In the genomic region with DNA sequence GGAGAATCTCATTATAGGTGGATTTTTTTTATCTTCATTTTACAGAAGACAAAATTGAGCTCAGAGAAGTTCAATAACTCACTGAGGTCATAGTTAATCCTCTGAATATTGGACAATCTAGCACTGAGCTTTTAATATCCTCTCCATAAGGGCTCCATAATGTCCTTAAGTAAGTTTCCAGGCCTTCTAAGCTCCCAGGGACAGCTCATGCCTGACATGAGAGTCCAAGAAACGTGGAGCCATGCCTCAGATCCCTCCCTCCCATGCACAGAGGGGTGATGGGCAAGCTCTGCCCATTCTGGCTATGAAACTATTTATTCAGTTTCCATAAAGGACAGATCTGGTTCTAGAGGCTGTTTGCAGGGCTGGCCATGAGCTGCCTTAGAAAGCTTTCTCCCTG, we compare ENCODE assay signal across 23 mouse cellular contexts. TPM values are rescaled to one million over a fixed set of nuclear protein-coding genes. Genes with fewer than 3 reads are reported as not detected.
A peak's percentile ranks its signal among the peaks of the same experiment; 100 is the strongest.
DNase-seq lines count a peak whose midpoint lies in the region; ATAC-seq and TF ChIP-seq lines count a peak whose summit lies in the region.
"Had no signal": no experiment of that assay in that cellular context is flagged by ENCODE, and none has a peak within 500 bp of the region (broad histone marks: within the 10 kb centered on the region; RNA-seq: fewer than 3 reads in every experiment).

No protein-coding gene starts in this region.

- no peak overlapping the region for H3K4me2 ChIP-seq in kidney, embryonic 15.5 days
- no peak overlapping the region for H3K4me2 ChIP-seq in limb, embryonic 14.5 days (replicated peaks; ENCODE audit: low read depth, low read length, severe bottlenecking)
- H3K4me2 ChIP-seq: embryonic facial prominence, embryonic 12.5 days; forebrain, embryonic 13.5 days; forebrain, embryonic 15.5 days had no signal

- H3K36me3 ChIP-seq in kidney, embryonic 15.5 days = no peaks in the 10 kb centered on the region
- no peaks in the 10 kb centered on the region for H3K36me3 ChIP-seq in limb, embryonic 14.5 days (ENCODE audit: control insufficient read depth, insufficient read depth, low read length)
- H3K36me3 ChIP-seq: embryonic facial prominence, embryonic 10.5 days; embryonic facial prominence, embryonic 12.5 days; forebrain, embryonic 15.5 days had no signal

- no peak for TF ChIP-seq POLR2A in limb, embryonic 14.5 days (IDR thresholded peaks at IDR 0.05; ENCODE audit: borderline replicate concordance, extremely low read depth, insufficient read depth, insufficient read length)

- no peak for ATAC-seq in kidney, embryonic 15.5 days (replicated peaks; ENCODE audit: low FRiP score)
- peak; percentile 69 for ATAC-seq in limb, embryonic 14.5 days (ENCODE audit: low FRiP score, low read depth)
- ATAC-seq: activated CD4-positive, CD25-positive, alpha-beta regulatory T cell, adult 4 months; CD4-positive, CD25-positive, alpha-beta regulatory T cell, adult 4 months; forebrain, embryonic 13.5 days; forebrain, embryonic 15.5 days; Patski had no signal

- H3K27me3 ChIP-seq in kidney, embryonic 15.5 days = no peaks in the 10 kb centered on the region
- no peaks in the 10 kb centered on the region; the same call in 1 of the 2 replicates for H3K27me3 ChIP-seq in limb, embryonic 14.5 days (ENCODE audit: control insufficient read depth, insufficient read depth, low read length)
- H3K27me3 ChIP-seq: CH12.LX; embryonic facial prominence, embryonic 12.5 days; forebrain, embryonic 13.5 days; forebrain, embryonic 15.5 days; Patski had no signal

- H3K9me3 ChIP-seq in kidney, embryonic 15.5 days (replicated peaks) = no peaks in the 10 kb centered on the region
- H3K9me3 ChIP-seq in limb, embryonic 14.5 days (ENCODE audit: control insufficient read depth, low read length) = no peaks in the 10 kb centered on the region
- H3K9me3 ChIP-seq: embryonic facial prominence, embryonic 10.5 days; embryonic facial prominence, embryonic 12.5 days; forebrain, embryonic 13.5 days; forebrain, embryonic 15.5 days; G1E had no signal

- DNase-seq in heart, adult 11 months = peak; percentile 83
- DNase-seq in heart, postnatal 14 days = no peak
- no peak for DNase-seq in kidney, postnatal 36 days
- DNase-seq in limb, embryonic 14.5 days (ENCODE audit: low spot score) = no peak
- DNase-seq: adrenal gland, adult 8-10 months; adrenal gland, postnatal 14 days; adrenal gland, postnatal 36 days; B cell, adult 2 months; cerebellum, adult 11-12 months; cerebellum, adult 2 months; cerebellum, adult 9-10 months; cerebellum, postnatal 10 days; cerebellum, postnatal 25 days had no signal

- 54% methylated on average over 1 of the region's 1 CpGs for whole genome bisulfite sequencing in kidney, embryonic 15.5 days
- 29% methylated on average over 1 of the region's 1 CpGs for WGBS in limb, embryonic 14.5 days

- H3K9ac ChIP-seq in kidney, embryonic 15.5 days = no peak overlapping the region
- no peak overlapping the region for H3K9ac ChIP-seq in limb, embryonic 14.5 days (ENCODE audit: low read depth, low read length, severe bottlenecking)
- H3K9ac ChIP-seq: embryonic facial prominence, embryonic 12.5 days; forebrain, embryonic 13.5 days; forebrain, embryonic 15.5 days had no signal

- peak overlapping the region; percentile 34; the same call in 1 of the 2 replicates for H3K27ac ChIP-seq in kidney, embryonic 15.5 days
- H3K27ac ChIP-seq in limb, embryonic 14.5 days (replicated peaks; ENCODE audit: low read depth, low read length) = no peak overlapping the region
- H3K27ac ChIP-seq: embryonic facial prominence, embryonic 10.5 days; embryonic facial prominence, embryonic 12.5 days; forebrain, embryonic 13.5 days; forebrain, embryonic 15.5 days had no signal

- intact Hi-C loops in heart, postnatal 14 days (cut with DNase I) = no loop called here

- no peak overlapping the region for H3K4me3 ChIP-seq in kidney, embryonic 15.5 days (replicated peaks)
- H3K4me3 ChIP-seq in limb, embryonic 14.5 days (replicated peaks; ENCODE audit: low read length) = no peak overlapping the region
- H3K4me3 ChIP-seq: embryonic facial prominence, embryonic 10.5 days; embryonic facial prominence, embryonic 12.5 days; forebrain, embryonic 13.5 days; forebrain, embryonic 15.5 days had no signal

- peaks cover 25% of the 10 kb centered on the region for H3K4me1 ChIP-seq in kidney, embryonic 15.5 days
- peaks cover 22% of the 10 kb centered on the region for H3K4me1 ChIP-seq in limb, embryonic 14.5 days (ENCODE audit: control insufficient read depth, insufficient read depth, low read length)
- H3K4me1 ChIP-seq: embryonic facial prominence, embryonic 12.5 days; forebrain, embryonic 13.5 days had no signal

RNA-seq across cellular contexts. Expression of gene Pip4k2a, which starts 52.5 kb away (rescaled TPM):
- total RNA-seq in heart, postnatal 14 days (2021) = 10 to 100 TPM in 1 of 2 experiments, 1 to 10 TPM in 1; 9.0 to 10.3 TPM
- 13.2 TPM in 2 replicates for polyA plus RNA-seq in kidney, embryonic 15.5 days (2015; fragmentation: Nextera tagmentation; extraction: Ambion mirVana)
- polyA plus RNA-seq in limb, embryonic 14.5 days (2012; rRNA removed) = 9.0 and 13.2 TPM in 2 replicates
- 9.6 and 12.1 TPM in 2 replicates for polyA plus RNA-seq in limb, embryonic 14.5 days (2014; fragmentation: Nextera tagmentation; extraction: Ambion mirVana)

RNA-seq across cellular contexts. Expression of gene 4930426L09Rik, which starts 52.7 kb away (rescaled TPM):
- under 1 TPM in 1 of 2 experiments, not detected in 1; 0.34 TPM for total RNA-seq in heart, postnatal 14 days (2021)
- 0.27 and 0.33 TPM in 2 replicates for polyA plus RNA-seq in kidney, embryonic 15.5 days (2015; fragmentation: Nextera tagmentation; extraction: Ambion mirVana)
- polyA plus RNA-seq in limb, embryonic 14.5 days (2012; rRNA removed) = 0.44 and 0.59 TPM in 2 replicates
- 0.25 and 0.44 TPM in 2 replicates for polyA plus RNA-seq in limb, embryonic 14.5 days (2014; fragmentation: Nextera tagmentation; extraction: Ambion mirVana)
